Mouse (Mus musculus) cerebellum, adult 18-20 months (tissue): ENCODE results near the gene Calu.
"Not testable (repeated sequence)": the region's sequence is repeated elsewhere in the genome, so short reads cannot be mapped to it uniquely, and the experiment has no call there.

Experiments
- DNase-seq, 2 experiments: peaks; one replicate each; pipeline ENCODE4 v3.0.0; 2021

Calu gene

GRCm38 (mm10) chr6:29347665-29348370 lies at the start of gene Calu:
Gene Calu (plus strand): TSS chr6:29348069.
- DNase-seq = peak; percentile 99 to 100

- no peak for DNase-seq
Observed at GRCm38 (mm10) chr6:29299112-29299511, 48.8 kb upstream of the Calu start.

- no peak for DNase-seq
Observed at GRCm38 (mm10) chr6:29303251-29303650, 44.6 kb upstream of the Calu start.

- no peak for DNase-seq
Observed at GRCm38 (mm10) chr6:29303726-29304125, 44.1 kb upstream of the Calu start.

GRCm38 (mm10) chr6:29305462-29305861 lies 42.4 kb upstream of the Calu start:
- DNase-seq = no peak

GRCm38 (mm10) chr6:29308846-29309605 lies 38.8 kb upstream of the Calu start:
- DNase-seq = no peak

GRCm38 (mm10) chr6:29313690-29314202 lies 34.1 kb upstream of the Calu start:
- DNase-seq = no peak

- DNase-seq = no peak
Observed at GRCm38 (mm10) chr6:29317286-29317685, 30.6 kb upstream of the Calu start.

- no peak for DNase-seq
Observed at GRCm38 (mm10) chr6:29317941-29318340, 29.9 kb upstream of the Calu start.

GRCm38 (mm10) chr6:29318879-29319278 lies 29.0 kb upstream of the Calu start, which contains the start of gene Fam71f1:
Gene Fam71f1 (plus strand): TSS chr6:29319140.
- DNase-seq = no peak

- no peak for DNase-seq
Observed at GRCm38 (mm10) chr6:29321586-29321985, 26.3 kb upstream of the Calu start.

GRCm38 (mm10) chr6:29322147-29322546 lies 25.7 kb upstream of the Calu start:
- no peak for DNase-seq

GRCm38 (mm10) chr6:29322735-29323134 lies 25.1 kb upstream of the Calu start:
- no peak for DNase-seq

- no peak for DNase-seq
Observed at GRCm38 (mm10) chr6:29326961-29327360, 20.9 kb upstream of the Calu start.

GRCm38 (mm10) chr6:29329514-29329913 lies 18.4 kb upstream of the Calu start:
- DNase-seq = no peak

- DNase-seq = not testable (repeated sequence)
Observed at GRCm38 (mm10) chr6:29346512-29346911, 1.4 kb upstream of the Calu start.

- DNase-seq = no peak
Observed at GRCm38 (mm10) chr6:29347189-29347588, 680 bp upstream of the Calu start.

GRCm38 (mm10) chr6:29348371-29348724 lies 479 bp downstream of the Calu start:
- DNase-seq = no peak

- no peak for DNase-seq
Observed at GRCm38 (mm10) chr6:29351613-29352012, 3.7 kb downstream of the Calu start.

GRCm38 (mm10) chr6:29352816-29353215 lies 4.9 kb downstream of the Calu start:
- no peak for DNase-seq

GRCm38 (mm10) chr6:29359386-29359785 lies 11.5 kb downstream of the Calu start:
- DNase-seq = peak in 1 of 2 experiments; percentile 34

GRCm38 (mm10) chr6:29360211-29360610 lies 12.3 kb downstream of the Calu start:
- DNase-seq = no peak

GRCm38 (mm10) chr6:29362246-29363128 lies 14.6 kb downstream of the Calu start:
- peak; percentile 26 for DNase-seq
